Comparison of ENCODE assay signal across 18 mouse cellular contexts in the genomic region with DNA sequence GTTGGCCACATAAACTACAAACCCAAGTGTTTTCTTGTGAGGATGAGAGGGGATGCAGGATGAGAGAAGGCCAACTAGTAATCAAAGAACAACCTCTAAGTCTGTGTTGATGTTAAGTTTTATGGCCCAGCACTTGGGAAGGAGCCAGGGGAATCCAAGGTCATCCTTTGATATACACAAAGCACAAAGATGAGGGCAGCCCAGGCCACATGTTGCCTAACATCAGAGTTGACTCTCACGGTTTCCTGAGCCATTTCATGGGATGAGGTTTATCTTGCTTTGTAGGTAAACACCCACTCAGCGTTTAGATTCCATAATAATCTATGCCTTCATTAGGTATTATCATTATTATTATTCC. TPM values are rescaled to one million over a fixed set of nuclear protein-coding genes. Genes with fewer than 3 reads are reported as not detected.
DNase-seq lines count a peak whose midpoint lies in the region; ATAC-seq and TF ChIP-seq lines count a peak whose summit lies in the region.
"Had no signal": no experiment of that assay in that cellular context is flagged by ENCODE, and none has a peak within 500 bp of the region (broad histone marks: within the 10 kb centered on the region; RNA-seq: fewer than 3 reads in every experiment).

No protein-coding gene starts in this region.

- 62% methylated on average over 2 of the region's 2 CpGs for WGBS in heart, embryonic 14.5 days
- WGBS in lung, postnatal 0 days = 20% methylated on average over 2 of the region's 2 CpGs
- 29% methylated on average over 2 of the region's 2 CpGs for WGBS in intestine, embryonic 15.5 days

- no peaks in the 10 kb centered on the region for H3K27me3 ChIP-seq in heart, embryonic 14.5 days (ENCODE audit: control insufficient read depth, insufficient read depth, low read length)
- H3K27me3 ChIP-seq in lung, postnatal 0 days (replicated peaks; ENCODE audit: insufficient read depth, low read length) = no peaks in the 10 kb centered on the region
- H3K27me3 ChIP-seq in intestine, embryonic 15.5 days (replicated peaks) = no peaks in the 10 kb centered on the region
- H3K27me3 ChIP-seq: embryonic facial prominence, embryonic 15.5 days; forebrain, embryonic 13.5 days; heart, embryonic 13.5 days; liver, embryonic 13.5 days; neural tube, embryonic 15.5 days had no signal

- H3K36me3 ChIP-seq in heart, embryonic 14.5 days (ENCODE audit: control insufficient read depth, insufficient read depth, low read length) = no peaks in the 10 kb centered on the region
- H3K36me3 ChIP-seq in lung, postnatal 0 days (ENCODE audit: insufficient read depth, low read length) = no peaks in the 10 kb centered on the region
- no peaks in the 10 kb centered on the region for H3K36me3 ChIP-seq in intestine, embryonic 15.5 days
- H3K36me3 ChIP-seq: embryonic facial prominence, embryonic 15.5 days; heart, embryonic 13.5 days; liver, embryonic 13.5 days; neural tube, embryonic 15.5 days had no signal

- no peak for DNase-seq in heart, adult 8-10 months (ENCODE audit: low spot score)
- no peak for DNase-seq in lung, postnatal 0 days (ENCODE audit: low spot score)
- DNase-seq in lung, postnatal 25 days (ENCODE audit: low spot score) = no peak
- DNase-seq in testis, postnatal 14 days (ENCODE audit: low spot score) = peak; percentile 27
- no peak for DNase-seq in cerebellum, adult 9-11 months
- no peak for DNase-seq in left cerebral cortex, postnatal 4 days
- DNase-seq: cerebellum, adult 8-10 months; kidney, adult 11 months; kidney, postnatal 14 days; liver, embryonic 13.5 days; right cerebral cortex, postnatal 14 days had no signal

- TF ChIP-seq CTCF in lung, postnatal 0 days (IDR thresholded peaks at IDR 0.05) = no peak

- H3K9ac ChIP-seq in heart, embryonic 14.5 days (ENCODE audit: low read length) = no peak overlapping the region
- no peak overlapping the region for H3K9ac ChIP-seq in lung, postnatal 0 days (replicated peaks; ENCODE audit: low read depth)
- no peak overlapping the region for H3K9ac ChIP-seq in intestine, embryonic 15.5 days
- H3K9ac ChIP-seq: embryonic facial prominence, embryonic 15.5 days; forebrain, embryonic 13.5 days; heart, embryonic 13.5 days; liver, embryonic 13.5 days; neural tube, embryonic 15.5 days had no signal

- H3K4me3 ChIP-seq in heart, embryonic 14.5 days (ENCODE audit: control insufficient read depth in 1 of 2, insufficient read depth in 1 of 2, low read depth in 1 of 2, low read length in 2 of 2) = no peak overlapping the region
- H3K4me3 ChIP-seq in lung, postnatal 0 days (ENCODE audit: low read depth, low read length) = no peak overlapping the region
- no peak overlapping the region for H3K4me3 ChIP-seq in intestine, embryonic 15.5 days (replicated peaks)
- H3K4me3 ChIP-seq: embryonic facial prominence, embryonic 15.5 days; forebrain, embryonic 13.5 days; heart, embryonic 13.5 days; liver, embryonic 13.5 days; neural tube, embryonic 15.5 days had no signal

- ATAC-seq in heart, embryonic 14.5 days (ENCODE audit: insufficient number of reproducible peaks, insufficient read depth, low FRiP score, low read depth) = no peak
- ATAC-seq in lung, postnatal 0 days = no peak
- 0 out of 2 replicates have a peak, but pooled peaks have one; percentile 17 for ATAC-seq in intestine, embryonic 15.5 days
- ATAC-seq: forebrain, embryonic 13.5 days had no signal

- intact Hi-C loops in left cerebral cortex, postnatal 4 days (cut with DNase I) = no loop called here

- H3K9me3 ChIP-seq in heart, embryonic 14.5 days (ENCODE audit: control insufficient read depth, low read length) = no peaks in the 10 kb centered on the region
- H3K9me3 ChIP-seq in lung, postnatal 0 days (ENCODE audit: low read length) = no peaks in the 10 kb centered on the region
- H3K9me3 ChIP-seq in intestine, embryonic 15.5 days = no peaks in the 10 kb centered on the region
- H3K9me3 ChIP-seq: embryonic facial prominence, embryonic 15.5 days; forebrain, embryonic 13.5 days; heart, embryonic 13.5 days; liver, embryonic 13.5 days; neural tube, embryonic 15.5 days had no signal

- H3K4me1 ChIP-seq in heart, embryonic 14.5 days (ENCODE audit: control insufficient read depth in 2 of 2, insufficient read depth in 2 of 2, low read length in 2 of 2) = peaks cover 15 to 30% of the 10 kb centered on the region in 2 experiments
- H3K4me1 ChIP-seq in lung, postnatal 0 days (ENCODE audit: insufficient read depth, low read depth, low read length) = peaks cover 11% of the 10 kb centered on the region
- peaks cover 13% of the 10 kb centered on the region; the same call in 1 of the 2 replicates for H3K4me1 ChIP-seq in intestine, embryonic 15.5 days (replicated peaks)
- H3K4me1 ChIP-seq: embryonic facial prominence, embryonic 15.5 days; forebrain, embryonic 13.5 days; neural tube, embryonic 15.5 days had no signal

- TF ChIP-seq EP300 in lung, postnatal 0 days (IDR thresholded peaks at IDR 0.05) = no peak

- no peak overlapping the region for H3K4me2 ChIP-seq in heart, embryonic 14.5 days (ENCODE audit: low read length)
- H3K4me2 ChIP-seq in lung, postnatal 0 days (replicated peaks; ENCODE audit: low read depth, low read length) = no peak overlapping the region
- H3K4me2 ChIP-seq in intestine, embryonic 15.5 days (replicated peaks) = no peak overlapping the region
- H3K4me2 ChIP-seq: embryonic facial prominence, embryonic 15.5 days; forebrain, embryonic 13.5 days; heart, embryonic 13.5 days; liver, embryonic 13.5 days; midbrain, embryonic 11.5 days; neural tube, embryonic 15.5 days had no signal

- peak overlapping the region; percentile 12 to 30; a peak in 2 of 4 replicates for H3K27ac ChIP-seq in heart, embryonic 14.5 days (replicated peaks in 1 of 2; ENCODE audit: control insufficient read depth in 1 of 2, insufficient read depth in 1 of 2, low read depth in 2 of 2, low read length in 2 of 2)
- peak overlapping the region; percentile 44; the same call in 1 of the 2 replicates for H3K27ac ChIP-seq in lung, postnatal 0 days (ENCODE audit: low read length)
- no peak overlapping the region for H3K27ac ChIP-seq in intestine, embryonic 15.5 days
- H3K27ac ChIP-seq: embryonic facial prominence, embryonic 15.5 days; forebrain, embryonic 13.5 days; heart, embryonic 13.5 days; liver, embryonic 13.5 days; neural tube, embryonic 15.5 days had no signal

RNA-seq across cellular contexts. Expression of gene Plin2, which starts 16.1 kb away (rescaled TPM):
- 68.0 and 70.2 TPM in 2 replicates for polyA plus RNA-seq in heart, embryonic 14.5 days (2014; fragmentation: Nextera tagmentation; extraction: Ambion mirVana)
- total RNA-seq in heart, adult 8-10 months (2022) = 100 to 1,000 TPM; 111 to 155 (median 132) TPM
- 220 and 252 TPM in 2 replicates for polyA plus RNA-seq in lung, postnatal 0 days (2015; fragmentation: Nextera tagmentation; extraction: Ambion mirVana)
- 144 and 164 TPM in 2 replicates for polyA plus RNA-seq in intestine, embryonic 15.5 days (2015; fragmentation: Nextera tagmentation; extraction: Ambion mirVana)
- total RNA-seq in left cerebral cortex, postnatal 4 days (2021) = 10 to 100 TPM; 32.0 to 46.7 TPM
